Mouse (Mus musculus): Measurements from ENCODE around the gene Kitl.

The Kitl gene

GRCm38 (mm10) chr10:100015370-100016325, at the start of gene Kitl:
Gene Kitl (plus strand): TSS chr10:100015630.
- DNase-seq (ENCODE audit: low spot score), result peak; percentile 68

DNA sequence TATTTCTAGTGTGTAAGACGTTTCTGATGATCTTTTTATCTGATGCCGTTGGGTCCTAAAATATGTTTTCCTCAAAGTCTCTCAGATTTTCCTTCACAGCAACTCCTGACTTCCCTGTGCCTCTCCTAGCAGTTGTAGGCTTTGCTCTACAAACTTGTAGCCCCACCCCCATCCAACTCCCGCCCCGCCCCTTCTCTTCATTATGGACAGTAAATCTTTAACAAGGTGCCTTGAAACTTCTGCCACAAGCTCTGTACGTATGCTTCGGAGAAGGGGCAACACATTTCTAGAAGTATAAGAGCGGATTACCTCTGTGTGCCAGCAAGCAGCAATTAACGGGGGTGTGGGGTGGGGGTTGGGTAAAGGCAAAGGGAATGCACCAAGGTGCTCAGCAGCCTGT, 42.6 kb upstream of the Kitl start:
- no peak for DNase-seq (ENCODE audit: low spot score)

DNA sequence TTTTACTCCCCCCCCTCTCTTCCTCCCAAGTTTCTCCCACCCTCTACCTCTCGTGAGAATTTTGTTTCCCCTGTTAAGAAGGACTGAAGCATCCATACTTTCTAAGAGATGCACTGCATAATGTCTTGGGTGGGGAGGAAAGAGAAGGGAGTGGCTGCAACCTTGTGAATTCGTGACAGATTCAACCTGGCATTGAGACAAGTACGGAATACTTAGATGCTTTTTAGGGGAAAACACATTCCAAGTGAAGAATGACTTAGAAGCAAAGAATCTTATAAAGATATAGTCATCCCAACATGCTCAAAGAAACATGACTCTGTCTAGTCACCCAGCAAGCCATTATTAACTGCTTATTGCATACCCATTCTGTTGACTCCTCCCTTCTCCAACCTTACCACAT, 35.3 kb upstream of the Kitl start:
- no peak for DNase-seq (ENCODE audit: low spot score)

GRCm38 (mm10) chr10:99980916-99981315, 34.5 kb upstream of the Kitl start:
- no peak for DNase-seq (ENCODE audit: low spot score)

DNA sequence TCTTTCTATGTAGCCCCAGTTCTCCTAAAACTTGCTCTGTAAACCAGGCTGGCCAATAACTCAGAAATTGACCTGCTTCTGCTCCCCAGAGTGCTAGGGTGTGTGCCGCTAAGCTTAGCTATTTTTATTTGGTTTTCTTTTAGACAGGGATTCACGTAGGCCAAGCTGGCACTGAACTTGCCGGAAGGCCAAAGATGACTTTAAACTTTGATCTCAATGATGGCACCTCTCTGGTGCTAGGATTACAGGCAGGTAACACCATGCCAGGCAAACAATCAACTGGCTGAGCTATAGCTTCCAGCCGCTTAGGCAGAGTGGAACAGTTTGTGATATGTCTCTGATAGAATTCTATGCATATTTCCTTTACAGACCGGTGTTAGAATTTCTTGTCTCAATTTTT, 33.5 kb upstream of the Kitl start:
- no peak for DNase-seq (ENCODE audit: low spot score)

DNA sequence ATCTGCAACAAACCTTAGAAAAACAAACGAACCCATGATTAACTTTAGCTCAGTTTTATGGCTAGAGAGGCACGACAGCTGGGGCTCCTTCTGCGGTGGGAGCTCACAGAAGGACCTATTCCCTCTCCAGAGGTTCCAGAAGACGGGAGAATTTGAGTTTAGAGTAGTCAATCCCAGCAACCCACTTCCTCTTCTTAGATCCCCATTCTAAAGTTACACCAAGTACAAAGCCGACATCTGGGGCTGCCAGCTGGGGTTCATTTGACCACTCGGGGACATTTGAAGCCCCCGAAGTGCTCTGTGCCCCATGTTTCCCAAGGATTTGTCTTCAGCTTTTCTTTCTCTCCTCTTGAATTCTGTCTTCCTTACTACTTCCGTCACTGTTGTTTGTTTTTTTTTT, 28.7 kb upstream of the Kitl start:
- no peak for DNase-seq (ENCODE audit: low spot score)

GRCm38 (mm10) chr10:99989758-99990157, 25.7 kb upstream of the Kitl start:
- DNase-seq (ENCODE audit: low spot score), result no peak

DNA sequence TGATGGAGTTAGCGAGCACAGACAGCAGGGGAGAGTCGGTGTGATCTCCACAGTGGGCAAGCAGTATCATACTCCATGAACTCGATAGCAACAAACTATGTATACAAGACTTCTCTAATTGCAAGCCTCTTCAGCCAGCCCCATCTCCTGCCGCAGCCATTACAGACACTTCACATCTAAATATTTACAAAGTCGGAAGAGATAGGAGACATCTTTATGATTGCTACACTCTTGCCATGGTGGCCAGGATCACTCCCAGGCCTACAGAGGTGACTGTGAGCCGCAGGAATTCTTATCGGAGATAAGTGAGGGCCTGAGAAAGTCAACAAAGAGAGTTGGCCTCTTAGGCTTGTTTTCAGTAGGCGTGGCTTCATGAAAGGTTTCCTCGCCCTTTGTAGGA, 23.3 kb upstream of the Kitl start:
- DNase-seq (ENCODE audit: low spot score), result no peak

DNA sequence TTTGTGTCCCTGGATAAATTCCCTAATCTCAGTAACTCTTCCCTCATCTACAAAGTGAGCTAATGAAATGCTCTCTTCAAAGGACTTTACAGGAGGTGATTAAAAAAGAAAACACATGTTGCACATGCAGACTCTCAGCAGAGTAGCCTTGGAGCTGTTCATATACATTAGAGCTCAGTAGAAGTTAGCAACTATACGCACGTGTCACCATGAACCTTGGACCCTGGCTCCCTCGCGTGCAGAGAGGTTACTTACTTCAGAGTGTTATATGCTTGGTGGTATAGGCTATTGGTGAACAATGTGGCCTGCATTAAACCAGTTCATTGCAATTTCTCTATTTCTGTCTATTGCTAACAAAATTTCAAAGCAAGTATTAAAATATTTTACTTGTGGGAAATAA, 14.0 kb upstream of the Kitl start:
- DNase-seq (ENCODE audit: low spot score), result no peak

GRCm38 (mm10) chr10:100003797-100004196, 11.6 kb upstream of the Kitl start:
- no peak for DNase-seq (ENCODE audit: low spot score)

- DNase-seq (ENCODE audit: low spot score), result no peak
These were observed 5.7 kb upstream of the Kitl start for GRCm38 (mm10) chr10:100009681-100010080.

- no peak for DNase-seq (ENCODE audit: low spot score)
These were observed 5.1 kb upstream of the Kitl start for GRCm38 (mm10) chr10:100010291-100010690.

DNA sequence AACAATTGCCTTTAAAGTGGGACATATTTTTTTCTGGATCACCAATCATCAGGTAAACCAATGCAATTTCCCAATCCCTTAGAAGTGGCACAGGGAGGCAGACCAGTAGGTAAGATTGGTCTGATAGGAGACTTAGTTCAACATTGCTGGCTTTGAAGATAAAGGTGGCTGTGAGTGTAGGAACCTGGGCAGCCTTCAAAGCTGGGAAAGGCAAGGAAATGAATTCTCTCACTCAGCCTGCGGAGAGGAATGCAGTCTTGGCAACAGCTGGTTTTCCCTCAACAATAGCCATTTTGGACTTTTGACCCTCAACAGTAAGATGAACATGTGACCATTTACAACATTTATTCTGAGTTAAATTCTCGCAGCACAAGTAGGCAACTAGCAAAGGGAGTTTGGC, 1.3 kb upstream of the Kitl start:
- no peak for DNase-seq (ENCODE audit: low spot score)

- DNase-seq (ENCODE audit: low spot score), result peak; percentile 52
These were observed 888 bp downstream of the Kitl start for GRCm38 (mm10) chr10:100016326-100016709.

DNA sequence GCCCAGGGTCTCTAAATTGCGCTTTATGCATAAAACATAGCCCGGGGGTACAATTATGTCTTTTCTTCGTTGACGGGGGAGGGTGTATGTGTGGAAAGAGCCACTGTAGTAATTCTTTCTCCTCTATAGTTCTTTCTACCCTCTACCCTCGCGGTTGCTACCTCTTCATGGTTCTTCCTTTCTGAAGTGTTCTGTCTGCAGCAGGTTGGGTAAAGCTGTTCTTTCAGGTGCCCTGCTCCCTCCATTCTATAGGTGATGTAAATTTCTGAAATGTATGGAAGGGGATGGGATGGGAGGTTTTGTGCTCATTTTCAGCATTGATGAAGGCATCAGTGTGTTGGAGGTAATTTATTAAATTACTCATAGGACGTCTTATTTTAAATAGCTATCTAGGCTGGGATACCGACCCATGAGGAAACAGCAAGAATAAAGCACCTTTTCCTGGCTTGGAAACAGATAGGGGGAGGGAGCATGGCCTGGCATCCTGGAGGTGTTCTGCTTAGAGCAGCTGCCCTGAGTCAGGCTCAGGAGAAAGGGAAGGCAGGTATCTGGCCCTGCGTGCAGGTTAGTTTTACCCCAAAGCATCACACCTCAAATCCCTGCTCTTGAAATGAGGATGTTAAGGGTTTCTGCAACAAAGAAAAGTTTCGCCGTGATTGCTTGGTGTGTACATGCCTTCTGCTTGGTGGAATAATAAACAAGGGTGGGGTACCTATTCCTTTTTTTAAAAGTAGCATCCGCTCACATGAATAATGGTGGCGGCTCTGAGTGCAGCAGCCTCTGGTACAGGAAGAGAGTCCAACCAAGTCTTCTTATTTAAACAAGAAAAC, 1.7 kb downstream of the Kitl start:
- no peak for DNase-seq (ENCODE audit: low spot score)

DNA sequence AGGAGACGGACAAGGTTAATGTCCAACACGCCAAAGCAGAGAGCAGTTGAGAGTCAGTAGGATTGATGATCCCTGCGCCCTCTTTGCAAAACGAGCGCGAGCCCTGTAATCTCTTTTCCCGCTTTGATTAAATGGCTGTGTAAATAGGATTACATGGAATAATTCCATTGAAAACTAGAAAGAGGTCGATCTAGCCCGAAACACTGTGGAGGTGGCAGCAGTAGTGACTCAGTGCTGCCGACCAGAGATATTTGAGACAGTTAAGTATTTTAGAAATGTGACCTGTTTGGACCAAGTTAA, 2.3 kb downstream of the Kitl start:
- no peak for DNase-seq (ENCODE audit: low spot score)

GRCm38 (mm10) chr10:100018493-100018892, 3.1 kb downstream of the Kitl start:
- no peak for DNase-seq (ENCODE audit: low spot score)

DNA sequence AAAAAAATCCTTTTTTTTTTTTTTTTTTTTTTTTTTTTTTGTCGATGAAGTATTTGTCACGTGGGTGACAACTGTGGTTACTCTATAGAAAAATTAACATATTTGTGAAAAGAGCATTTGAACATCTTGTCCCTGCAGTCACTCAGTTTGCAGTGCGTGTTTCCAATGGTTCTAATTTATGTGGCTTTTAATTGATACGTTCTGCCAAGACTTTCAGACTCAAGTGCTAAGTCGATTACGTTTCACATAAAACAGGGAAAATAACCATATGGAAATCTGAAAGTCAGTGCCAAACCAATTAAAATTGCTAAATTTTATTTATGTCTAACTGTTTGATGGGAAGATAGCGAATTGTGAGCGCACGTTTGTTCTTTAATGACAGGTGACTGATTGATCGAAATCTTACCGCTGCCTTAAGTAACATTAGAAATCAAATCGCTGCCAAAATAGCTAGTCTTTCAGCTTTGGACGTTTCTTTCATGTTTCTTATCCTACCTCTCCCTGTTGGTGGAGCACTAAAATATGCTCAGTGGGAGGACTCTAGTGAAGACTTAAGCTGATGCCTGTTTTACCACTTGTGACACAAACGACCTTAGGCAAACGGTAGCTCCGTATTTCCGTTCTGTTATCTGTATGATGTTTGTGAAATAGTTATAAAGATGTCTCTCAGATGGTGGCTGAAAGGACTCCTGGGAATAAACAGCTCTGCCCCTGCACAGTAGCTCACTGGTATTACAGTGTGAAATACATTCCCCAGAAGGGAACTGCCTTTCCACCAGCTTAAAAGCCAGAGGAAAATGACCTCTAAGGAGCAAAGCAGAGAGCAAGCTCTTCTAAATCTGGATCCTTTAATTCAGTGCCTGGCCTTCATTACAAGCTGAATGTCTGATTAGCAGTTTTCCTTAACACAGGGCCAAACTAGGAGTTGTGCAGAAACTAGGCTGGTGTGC, 4.1 kb downstream of the Kitl start:
- DNase-seq (ENCODE audit: low spot score), result no peak

- DNase-seq (ENCODE audit: low spot score), result no peak
These were observed 6.8 kb downstream of the Kitl start for GRCm38 (mm10) chr10:100022090-100022834.

GRCm38 (mm10) chr10:100022835-100023093, 7.3 kb downstream of the Kitl start:
- no peak for DNase-seq (ENCODE audit: low spot score)

- no peak for DNase-seq (ENCODE audit: low spot score)
These were observed 10.2 kb downstream of the Kitl start for GRCm38 (mm10) chr10:100025665-100026064.

GRCm38 (mm10) chr10:100026778-100027177, 11.3 kb downstream of the Kitl start:
- no peak for DNase-seq (ENCODE audit: low spot score)

Measured in ovary, postnatal 10 days (tissue).